Mouse (Mus musculus): ENCODE data around the gene Nnat. TPM values are rescaled to one million over a fixed set of nuclear protein-coding genes. Genes with fewer than 3 reads are reported as not detected.

Nnat gene
- polyA plus RNA-seq, 2 experiments: 10.5 to 12.8 TPM

- Histone ChIP-seq H3K9me3 (ENCODE audit: control insufficient read depth, low read length) (no peaks in the 10 kb centered on the region), H3K36me3 (replicated peaks; ENCODE audit: control insufficient read depth, insufficient read depth, low read depth) (no peaks in the 10 kb centered on the region), H3K4me3 (ENCODE audit: insufficient read depth in 1 of 2, low read depth in 2 of 2, low read length in 2 of 2) (no peak overlapping the region), H3K4me2 (ENCODE audit: low read depth) (no peak overlapping the region), H3K27me3 (ENCODE audit: control insufficient read depth, insufficient read depth, low read length) (peaks cover 3% of the 10 kb centered on the region; the same call in 1 of the 2 replicates), H3K9ac (replicated peaks) (no peak overlapping the region), H3K4me1 (replicated peaks; ENCODE audit: control insufficient read depth in 2 of 2, insufficient read depth in 2 of 2, low read length in 1 of 2) (peaks cover 0 to 2% of the 10 kb centered on the region in 2 experiments; a peak in 1 of 4 replicates), H3K27ac (no peak overlapping the region)
- 52% methylated on average over 8 of the region's 8 CpGs for WGBS (ENCODE audit: insufficient replicate concordance)
- DNase-seq (ENCODE audit: low read depth in 3 of 3, low spot score in 3 of 3) (no peak), ATAC-seq (ENCODE audit: insufficient read depth) (no peak)
- TF ChIP-seq EP300 (IDR thresholded peaks at IDR 0.05; ENCODE audit: low read depth) (no peak), CTCF (IDR thresholded peaks at IDR 0.05; ENCODE audit: low read depth) (no peak)
Measured at GRCm38 (mm10) chr2:157531681-157532426, 28.0 kb upstream of the Nnat start.

GRCm38 (mm10) chr2:157534163-157534562 lies 25.7 kb upstream of the Nnat start:
- no peaks in the 10 kb centered on the region for H3K9me3 ChIP-seq (ENCODE audit: control insufficient read depth, low read length)
- ATAC-seq (ENCODE audit: insufficient read depth): no peak

DNA sequence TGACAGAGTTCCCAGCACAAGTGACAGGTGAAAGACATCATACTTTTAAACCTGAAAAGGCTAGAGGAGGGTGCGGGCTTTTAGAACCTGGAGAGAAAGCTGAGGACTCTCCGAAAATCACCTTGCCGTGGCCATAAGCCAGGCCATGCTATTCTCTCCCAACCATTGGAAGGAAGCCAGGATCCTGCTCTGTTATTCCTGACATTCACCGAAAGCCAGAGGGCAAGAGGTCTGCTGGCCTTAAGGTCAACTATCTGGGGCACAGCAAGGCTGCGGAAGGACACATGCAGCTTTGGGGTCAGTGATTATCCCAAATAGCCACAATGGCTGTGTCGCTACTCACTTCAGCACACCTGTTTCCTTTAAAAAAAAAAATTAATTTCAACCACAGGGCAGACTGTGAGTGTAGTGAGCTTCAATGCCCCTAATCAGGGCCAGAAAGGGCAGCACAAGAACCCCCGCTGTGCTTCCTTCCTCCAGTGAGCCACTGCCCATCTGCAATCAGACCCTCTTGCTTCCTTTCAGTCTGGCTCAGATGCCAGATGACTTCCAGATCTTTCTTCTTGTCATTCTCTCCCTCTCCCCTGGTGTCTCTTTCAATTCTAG lies 23.3 kb upstream of the Nnat start:
- H3K4me2 ChIP-seq (ENCODE audit: low read depth): no peak overlapping the region
- DNase-seq (ENCODE audit: low read depth in 3 of 3, low spot score in 3 of 3) (peak in 2 of 3 experiments; percentile 17), ATAC-seq (ENCODE audit: insufficient read depth) (no peak)
- H3K9me3 ChIP-seq (ENCODE audit: control insufficient read depth, low read length): no peaks in the 10 kb centered on the region
- no peaks in the 10 kb centered on the region for H3K36me3 ChIP-seq (replicated peaks; ENCODE audit: control insufficient read depth, insufficient read depth, low read depth)
- H3K4me1 ChIP-seq (replicated peaks; ENCODE audit: control insufficient read depth in 2 of 2, insufficient read depth in 2 of 2, low read length in 1 of 2): peaks cover 0 to 12% of the 10 kb centered on the region in 2 experiments; a peak in 3 of 4 replicates
- TF ChIP-seq EP300 (IDR thresholded peaks at IDR 0.05; ENCODE audit: low read depth) (no peak), CTCF (IDR thresholded peaks at IDR 0.05; ENCODE audit: low read depth) (no peak)
- no peak overlapping the region for H3K9ac ChIP-seq (replicated peaks)
- no peak overlapping the region for H3K4me3 ChIP-seq (ENCODE audit: insufficient read depth in 1 of 2, low read depth in 2 of 2, low read length in 2 of 2)
- WGBS (ENCODE audit: insufficient replicate concordance): 52% methylated on average over 7 of the region's 7 CpGs
- no peak overlapping the region for H3K27ac ChIP-seq
- peaks cover 3% of the 10 kb centered on the region; the same call in 1 of the 2 replicates for H3K27me3 ChIP-seq (ENCODE audit: control insufficient read depth, insufficient read depth, low read length)

More at GRCm38 (mm10) chr2:157534163-157534562, 25.7 kb upstream of the Nnat start:
- Histone ChIP-seq H3K4me3 (ENCODE audit: insufficient read depth in 1 of 2, low read depth in 2 of 2, low read length in 2 of 2) (no peak overlapping the region), H3K9ac (replicated peaks) (no peak overlapping the region), H3K27me3 (ENCODE audit: control insufficient read depth, insufficient read depth, low read length) (peaks cover 3% of the 10 kb centered on the region; the same call in 1 of the 2 replicates), H3K36me3 (replicated peaks; ENCODE audit: control insufficient read depth, insufficient read depth, low read depth) (no peaks in the 10 kb centered on the region), H3K4me1 (replicated peaks; ENCODE audit: control insufficient read depth in 2 of 2, insufficient read depth in 2 of 2, low read length in 1 of 2) (peaks cover 0 to 2% of the 10 kb centered on the region in 2 experiments; a peak in 1 of 4 replicates), H3K4me2 (ENCODE audit: low read depth) (no peak overlapping the region), H3K27ac (no peak overlapping the region)
- no peak for DNase-seq (ENCODE audit: low read depth in 3 of 3, low spot score in 3 of 3)
- no peak for TF ChIP-seq CTCF (IDR thresholded peaks at IDR 0.05; ENCODE audit: low read depth)
- TF ChIP-seq EP300 (IDR thresholded peaks at IDR 0.05; ENCODE audit: low read depth): no peak
- 50% methylated on average over 4 of the region's 4 CpGs for WGBS (ENCODE audit: insufficient replicate concordance)

DNA sequence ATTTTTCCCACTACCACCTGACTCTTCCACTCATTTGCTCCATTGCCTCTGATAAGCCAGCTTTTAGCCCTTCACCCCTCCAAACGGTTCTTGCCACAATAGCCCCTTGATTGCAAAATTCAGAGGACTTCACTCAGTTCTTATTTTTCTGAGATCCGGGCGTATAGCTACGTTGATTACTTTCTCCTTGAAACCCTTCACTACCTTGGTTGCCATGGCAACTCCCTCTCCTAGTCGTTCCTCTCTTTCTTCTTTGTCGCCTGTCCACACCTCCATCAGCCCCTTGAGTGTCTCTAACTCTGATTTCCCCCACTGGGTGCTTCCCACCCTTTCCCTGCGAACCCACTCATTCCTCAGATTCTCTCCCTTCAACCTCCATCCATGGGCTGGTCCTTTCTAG lies 22.8 kb upstream of the Nnat start:
- no peak overlapping the region for H3K9ac ChIP-seq (replicated peaks)
- no peak overlapping the region for H3K4me3 ChIP-seq (ENCODE audit: insufficient read depth in 1 of 2, low read depth in 2 of 2, low read length in 2 of 2)
- H3K36me3 ChIP-seq (replicated peaks; ENCODE audit: control insufficient read depth, insufficient read depth, low read depth): no peaks in the 10 kb centered on the region
- 39% methylated on average over 7 of the region's 7 CpGs for WGBS (ENCODE audit: insufficient replicate concordance)
- H3K27ac ChIP-seq: no peak overlapping the region
- DNase-seq (ENCODE audit: low read depth in 3 of 3, low spot score in 3 of 3): no peak
- H3K4me1 ChIP-seq (replicated peaks; ENCODE audit: control insufficient read depth in 2 of 2, insufficient read depth in 2 of 2, low read length in 1 of 2): peaks cover 0 to 14% of the 10 kb centered on the region in 2 experiments; a peak in 3 of 4 replicates
- TF ChIP-seq EP300 (IDR thresholded peaks at IDR 0.05; ENCODE audit: low read depth): no peak
- no peak for TF ChIP-seq CTCF (IDR thresholded peaks at IDR 0.05; ENCODE audit: low read depth)
- H3K27me3 ChIP-seq (ENCODE audit: control insufficient read depth, insufficient read depth, low read length): peaks cover 3% of the 10 kb centered on the region; the same call in 1 of the 2 replicates
- no peak for ATAC-seq (ENCODE audit: insufficient read depth)
- H3K9me3 ChIP-seq (ENCODE audit: control insufficient read depth, low read length): no peaks in the 10 kb centered on the region
- no peak overlapping the region for H3K4me2 ChIP-seq (ENCODE audit: low read depth)

Data from liver, embryonic 14.5 days (tissue).